Mouse (Mus musculus) embryonic stem cell, embryonic (primary cell): Measurements from ENCODE around the gene Cdip1.
"Not testable (repeated sequence)": the region's sequence is repeated elsewhere in the genome, so short reads cannot be mapped to it uniquely, and the experiment has no call there.

ENCODE experiments used
- CTCF ChIA-PET, 4 experiments: fragments of 300-600 bp in 2 of 4; fragments of 350-600 bp in 2 of 4; sonication (Branson Sonifier 250); formaldehyde crosslinking; loops; one replicate each; lab custom pipeline; 2022; ENCODE audit warnings: inconsistent platforms in 2 of 4; lab: Charles Lee
- POLR2A ChIA-PET, 4 experiments: fragments of 300-600 bp in 2 of 4; fragments of 350-600 bp in 2 of 4; sonication (Branson Sonifier 250); formaldehyde crosslinking; loops; one replicate each; lab custom pipeline; 2022; ENCODE audit warnings: antibody characterized with exemption in 4 of 4, inconsistent platforms in 1 of 4; lab: Charles Lee

Cdip1 gene

DNA sequence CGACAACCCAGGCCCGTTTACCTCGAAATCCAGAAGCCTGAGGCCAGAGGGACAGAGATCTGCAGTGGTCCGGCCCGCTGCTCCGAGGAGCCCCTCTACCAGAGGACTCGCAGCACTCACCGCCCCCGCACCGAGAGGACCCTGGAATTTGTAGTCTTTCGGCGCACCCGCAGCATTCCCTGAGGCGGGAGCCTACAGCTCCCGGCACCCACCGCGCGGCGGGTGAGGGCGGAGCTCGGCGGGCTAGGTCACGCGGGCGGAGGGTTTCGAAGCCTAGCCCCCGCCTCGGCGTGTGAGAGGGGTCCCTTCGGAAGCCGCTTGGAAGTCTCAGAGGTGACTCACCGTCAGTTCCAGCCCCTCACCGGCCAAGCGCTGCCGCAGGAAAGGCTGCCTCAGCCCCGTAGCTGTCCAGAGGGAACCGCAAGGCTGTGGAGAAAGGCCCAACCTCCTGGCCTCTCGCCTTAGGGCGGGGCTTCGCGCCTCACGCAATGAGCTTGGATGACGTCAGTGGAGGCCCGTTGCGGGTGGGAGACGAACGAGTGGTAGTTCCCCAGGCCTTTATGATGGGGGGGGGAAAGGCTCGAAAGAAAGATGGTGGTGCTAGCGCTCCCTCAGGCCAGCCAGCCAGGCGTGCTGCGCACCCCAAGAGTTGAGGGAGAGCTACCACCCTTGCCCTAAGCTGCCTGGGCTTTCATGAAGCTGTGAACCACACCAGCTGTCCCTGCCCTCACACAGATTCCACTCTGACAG lies at the start of gene Cdip1:
Gene Cdip1 (minus strand): TSS at position 483 of the 750 bp plus-strand sequence.
- CTCF ChIA-PET = interaction anchor here in 2 of 4 experiments (0.5 to 1.8 kb wide), 13 partner anchors 27 to 239 kb away, joined by 3 to 8 read pairs (median 3); partner anchors contain the start of genes Anks3 (in 1 of the 2), Hmox2 (in 1 of the 2), Tfap4 (in 1 of the 2) and Ubald1 (in 1 of the 2)
- POLR2A ChIA-PET = interaction anchor here in 3 of 4 experiments (0.5 to 3.0 kb wide), 70 partner anchors 9 to 947 kb away, joined by 3 to 49 read pairs (median 4); partner anchors contain the start of genes Hmox2 (in 3 of the 3), Ubald1 (in 3 of the 3), 4930562C15Rik (in 2 of the 3) and Coro7 (in 2 of the 3)

- POLR2A ChIA-PET = interaction anchor here (0.6 to 1.1 kb wide), 6 partner anchors 9 to 72 kb away, joined by 3 to 5 read pairs (median 3); partner anchors contain the start of gene Ubald1 (in 1 of the 4)
- CTCF ChIA-PET = interaction anchor here in 1 of 4 experiments (0.8 kb wide), 1 partner anchor 164 kb away, joined by 6 read pairs; no protein-coding TSS in a partner anchor
These were observed 49.5 kb upstream of the Cdip1 start for GRCm38 (mm10) chr16:4839552-4839951.

DNA sequence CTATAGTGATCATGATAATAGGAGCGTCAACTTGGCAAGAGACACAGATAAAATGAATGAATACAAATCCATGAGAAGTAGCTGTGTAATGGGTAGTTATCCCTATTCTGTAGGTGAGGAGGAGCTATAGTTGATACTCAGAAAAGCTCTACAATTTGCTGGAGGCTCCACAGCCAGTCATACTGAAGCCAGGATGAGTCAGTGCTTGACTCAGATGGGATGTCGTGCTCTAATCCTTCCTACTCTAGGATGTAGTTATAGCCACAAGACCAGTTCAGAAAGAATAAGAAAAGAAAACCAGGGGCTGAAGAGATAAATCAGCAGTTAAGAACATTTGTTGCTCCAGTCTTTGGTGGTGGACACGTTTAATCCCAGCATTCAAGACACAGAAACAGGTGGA lies 47.5 kb upstream of the Cdip1 start:
- POLR2A ChIA-PET = no interaction called here
- CTCF ChIA-PET = no interaction called here

DNA sequence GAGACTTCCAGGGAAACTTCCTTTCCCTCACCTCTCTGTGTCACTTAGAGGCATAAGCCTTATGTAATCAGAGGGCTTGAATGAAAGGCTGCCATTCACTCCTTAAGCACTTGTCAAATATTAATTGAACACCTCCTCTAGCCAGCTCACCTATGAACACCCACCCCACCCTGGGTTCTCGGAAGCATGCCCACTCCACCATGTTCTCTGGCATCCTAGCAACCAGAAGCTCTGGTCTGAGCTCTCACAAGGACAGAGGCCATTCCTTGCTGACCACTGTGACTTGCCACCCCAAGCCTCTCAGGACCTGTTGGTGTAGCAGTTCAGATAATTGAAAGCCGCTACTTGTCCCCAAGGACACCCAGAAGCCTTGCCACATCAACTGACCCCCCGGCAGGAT lies 45.1 kb upstream of the Cdip1 start, which contains the start of gene 4930562C15Rik:
Gene 4930562C15Rik (plus strand): TSS at position 226 of the 400 bp plus-strand sequence.
- ChIA-PET CTCF (interaction anchor here in 2 of 4 experiments (0.7 to 1.6 kb wide), 3 partner anchors 27 to 72 kb away, joined by 3 to 4 read pairs (median 3); no protein-coding TSS in a partner anchor), POLR2A (interaction anchor here (0.6 to 2.1 kb wide), 8 partner anchors 45 to 539 kb away, joined by 3 to 9 read pairs (median 3); partner anchors contain the start of genes Cdip1 (in 2 of the 4) and Ubald1 (in 1 of the 4))

GRCm38 (mm10) chr16:4833858-4834257 lies 43.8 kb upstream of the Cdip1 start:
- ChIA-PET CTCF (no interaction called here), POLR2A (interaction anchor here in 1 of 4 experiments (0.8 to 1.6 kb wide), 4 partner anchors 9 to 43 kb away, joined by 3 to 8 read pairs (median 3); partner anchors contain the start of gene Cdip1)

GRCm38 (mm10) chr16:4831650-4832419 lies 41.7 kb upstream of the Cdip1 start:
- POLR2A ChIA-PET = interaction anchor here in 3 of 4 experiments (0.6 to 2.6 kb wide), 20 partner anchors 13 to 336 kb away, joined by 3 to 13 read pairs (median 3); partner anchors contain the start of genes Ubald1 (in 2 of the 3), Cdip1 (in 1 of the 3) and Coro7 (in 1 of the 3)
- CTCF ChIA-PET = interaction anchor here in 3 of 4 experiments (0.6 to 1.7 kb wide), 5 partner anchors 17 to 69 kb away, joined by 3 to 6 read pairs (median 4); no protein-coding TSS in a partner anchor

DNA sequence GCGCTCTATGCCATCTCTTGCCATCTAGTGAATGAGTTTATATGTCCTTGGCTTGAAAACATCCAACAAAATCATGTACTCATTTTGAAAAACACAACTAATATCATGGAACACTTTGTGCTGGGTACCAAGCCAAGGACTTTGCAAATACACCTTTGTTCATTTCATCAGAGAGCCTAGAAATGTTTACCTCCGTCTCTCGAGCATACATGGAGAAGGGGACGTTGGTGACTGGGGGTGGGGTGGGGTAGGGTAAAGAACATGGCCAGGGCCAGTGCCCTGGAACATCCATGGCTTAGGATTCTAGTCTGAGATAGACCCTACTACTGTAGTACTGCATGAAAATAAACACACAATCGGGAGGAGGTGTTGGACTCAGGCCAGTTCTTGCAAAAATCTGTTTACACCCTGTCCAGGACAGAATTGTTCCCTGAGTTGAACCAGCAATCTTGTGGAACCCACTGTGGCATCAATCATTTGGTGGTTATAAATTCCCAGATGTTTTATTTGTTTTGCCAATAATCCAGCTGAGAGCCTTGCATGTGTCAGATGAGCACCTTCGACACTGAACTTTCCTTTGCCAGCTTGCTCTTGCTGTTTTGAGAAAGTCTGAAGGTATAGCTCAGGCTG lies 39.3 kb upstream of the Cdip1 start:
- ChIA-PET CTCF (interaction anchor here in 1 of 4 experiments (0.6 kb wide), 1 partner anchor 727 kb away, joined by 4 read pairs; no protein-coding TSS in a partner anchor), POLR2A (interaction anchor here in 2 of 4 experiments (0.5 to 1.4 kb wide), 2 partner anchors 51 to 742 kb away, joined by 3 to 4 read pairs; partner anchors contain the start of gene Ubald1 (in 1 of the 2))

DNA sequence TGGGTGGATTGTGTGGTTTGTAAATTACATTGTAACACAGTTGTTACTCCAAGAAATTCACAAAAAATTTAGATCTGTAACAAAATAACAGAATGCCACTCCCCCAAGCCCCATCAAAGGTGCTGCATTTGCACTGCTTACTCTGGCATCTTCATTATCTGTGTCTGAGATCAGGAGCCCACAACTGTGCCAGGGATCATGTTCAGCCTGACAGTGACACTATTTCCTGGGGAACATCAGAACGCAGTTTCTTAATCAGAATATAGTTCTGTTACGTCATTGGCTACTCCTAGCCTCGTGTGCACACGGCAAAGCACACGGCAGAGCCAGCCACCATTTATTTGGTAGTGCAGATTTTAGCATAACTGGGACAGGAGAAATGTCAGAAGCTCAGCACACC lies 37.5 kb upstream of the Cdip1 start:
- ChIA-PET CTCF (no interaction called here), POLR2A (no interaction called here)

GRCm38 (mm10) chr16:4824466-4824865 lies 34.4 kb upstream of the Cdip1 start:
- CTCF ChIA-PET = not testable (repeated sequence)

GRCm38 (mm10) chr16:4818349-4818748 lies 28.3 kb upstream of the Cdip1 start:
- CTCF ChIA-PET = interaction anchor here in 1 of 4 experiments (0.6 kb wide), 1 partner anchor 26 kb away, joined by 5 read pairs; no protein-coding TSS in a partner anchor
- POLR2A ChIA-PET = interaction anchor here in 2 of 4 experiments (1.0 to 2.0 kb wide), 4 partner anchors 14 to 69 kb away, joined by 3 to 11 read pairs (median 5); partner anchors contain the start of genes Cdip1 (in 1 of the 2) and Ubald1 (in 1 of the 2)

More at GRCm38 (mm10) chr16:4824466-4824865, 34.4 kb upstream of the Cdip1 start:
- POLR2A ChIA-PET = interaction anchor here in 1 of 4 experiments (0.6 kb wide), 1 partner anchor 46 kb away, joined by 3 read pairs; no protein-coding TSS in a partner anchor

GRCm38 (mm10) chr16:4796631-4797030 lies 6.5 kb upstream of the Cdip1 start:
- CTCF ChIA-PET = no interaction called here
- POLR2A ChIA-PET = interaction anchor here in 1 of 4 experiments (1.2 kb wide), 1 partner anchor 84 kb away, joined by 3 read pairs; the partner anchor contains the start of gene Ubald1

DNA sequence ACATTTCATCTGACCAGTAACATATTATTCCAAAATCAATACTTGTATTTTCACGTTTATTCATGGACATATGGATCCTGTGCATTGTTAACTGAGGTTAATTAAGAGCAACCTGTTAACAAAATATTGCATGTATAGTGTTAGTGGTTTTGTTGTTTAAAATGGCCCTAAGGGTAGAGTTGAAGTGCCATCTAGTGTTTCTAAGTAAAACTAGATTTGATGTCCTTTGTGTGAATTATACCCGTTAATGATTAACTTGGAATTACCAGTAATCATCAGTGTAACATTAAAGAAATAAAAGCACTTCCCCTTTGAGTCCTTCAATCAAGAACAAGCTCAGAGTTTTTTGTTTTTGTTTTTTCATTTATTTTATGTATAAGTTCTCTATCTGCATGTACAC lies 1.2 kb upstream of the Cdip1 start:
- ChIA-PET POLR2A (interaction anchor here in 3 of 4 experiments (0.6 to 3.0 kb wide), 9 partner anchors 11 to 231 kb away, joined by 3 to 17 read pairs (median 5); partner anchors contain the start of genes Nudt16l1 (in 1 of the 3), Rogdi (in 1 of the 3), Tfap4 (in 1 of the 3) and Ubald1 (in 1 of the 3)), CTCF (interaction anchor here in 1 of 4 experiments (1.8 kb wide), 1 partner anchor 28 kb away, joined by 8 read pairs; no protein-coding TSS in a partner anchor)

GRCm38 (mm10) chr16:4789311-4789768 lies 752 bp downstream of the Cdip1 start:
- ChIA-PET POLR2A (interaction anchor here in 3 of 4 experiments (0.6 to 3.0 kb wide), 43 partner anchors 9 to 314 kb away, joined by 3 to 49 read pairs (median 6); partner anchors contain the start of genes Hmox2 (in 3 of the 3), Ubald1 (in 3 of the 3), Coro7 (in 2 of the 3) and Mgrn1 (in 2 of the 3)), CTCF (interaction anchor here in 1 of 4 experiments (1.2 to 1.6 kb wide), 5 partner anchors 121 to 230 kb away, joined by 3 to 6 read pairs (median 3); partner anchors contain the start of genes Anks3 and Tfap4)

- ChIA-PET CTCF (interaction anchor here in 1 of 4 experiments (0.9 kb wide), 1 partner anchor 44 kb away, joined by 3 read pairs; no protein-coding TSS in a partner anchor), POLR2A (interaction anchor here in 2 of 4 experiments (0.5 to 2.9 kb wide), 7 partner anchors 10 to 1863 kb away, joined by 3 to 31 read pairs (median 3); partner anchors contain the start of gene Hmox2 (in 1 of the 2))
These were observed 1.9 kb downstream of the Cdip1 start for GRCm38 (mm10) chr16:4788176-4788575.

DNA sequence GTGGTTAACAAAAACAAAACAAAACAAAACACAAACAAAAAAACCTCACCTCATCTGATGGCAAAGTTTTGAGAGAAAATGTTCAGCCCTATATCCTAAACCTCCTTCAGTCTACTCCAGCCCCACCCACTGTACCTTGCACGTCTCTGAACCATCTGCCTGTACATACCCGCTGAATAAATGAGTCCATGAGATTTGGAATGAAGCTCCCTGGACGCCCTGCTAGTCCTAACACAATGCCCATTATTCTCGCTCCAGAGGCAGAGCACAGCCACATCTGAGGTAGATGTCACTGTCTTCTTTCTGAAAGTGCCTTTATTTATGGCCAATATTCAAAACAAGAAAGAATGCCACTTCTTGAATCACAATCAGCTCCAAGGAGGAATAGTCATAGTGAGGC lies 4.4 kb downstream of the Cdip1 start:
- CTCF ChIA-PET = no interaction called here
- POLR2A ChIA-PET = interaction anchor here in 2 of 4 experiments (0.7 to 1.5 kb wide), 6 partner anchors 14 to 227 kb away, joined by 3 to 4 read pairs (median 4); partner anchors contain the start of gene Ubald1 (in 1 of the 2)

DNA sequence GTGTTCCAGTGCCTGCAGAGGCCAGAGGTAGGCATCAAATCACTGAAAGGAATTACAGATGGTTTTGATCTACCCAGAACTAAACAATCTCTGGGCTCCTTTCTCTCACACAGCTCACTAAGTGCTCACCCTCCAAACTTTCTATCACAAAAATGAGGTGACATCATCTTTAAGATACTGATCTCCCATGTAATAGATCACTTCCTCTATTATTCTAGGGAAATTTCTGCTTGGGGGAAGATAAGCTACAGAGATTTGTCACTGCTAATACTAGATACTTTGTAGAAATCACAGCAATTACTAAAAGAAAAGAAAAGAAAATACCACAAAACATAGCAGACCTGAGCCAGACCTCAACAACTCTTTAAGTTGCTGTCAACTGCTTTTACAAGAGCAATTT lies 7.6 kb downstream of the Cdip1 start:
- ChIA-PET CTCF (no interaction called here), POLR2A (interaction anchor here in 1 of 4 experiments (1.1 to 1.3 kb wide), 2 partner anchors 9 to 98 kb away, joined by 3 read pairs; no protein-coding TSS in a partner anchor)
